Mouse (Mus musculus) right cerebral cortex, adult 18-20 months (tissue): ENCODE data around the gene Srp9.
"Not testable (repeated sequence)": the region's sequence is repeated elsewhere in the genome, so short reads cannot be mapped to it uniquely, and the experiment has no call there.

Source experiments
- DNase-seq: peaks from one replicate; pipeline ENCODE4 v3.0.0; 2022; ENCODE audit warnings: mixed read lengths

Srp9 gene

DNA sequence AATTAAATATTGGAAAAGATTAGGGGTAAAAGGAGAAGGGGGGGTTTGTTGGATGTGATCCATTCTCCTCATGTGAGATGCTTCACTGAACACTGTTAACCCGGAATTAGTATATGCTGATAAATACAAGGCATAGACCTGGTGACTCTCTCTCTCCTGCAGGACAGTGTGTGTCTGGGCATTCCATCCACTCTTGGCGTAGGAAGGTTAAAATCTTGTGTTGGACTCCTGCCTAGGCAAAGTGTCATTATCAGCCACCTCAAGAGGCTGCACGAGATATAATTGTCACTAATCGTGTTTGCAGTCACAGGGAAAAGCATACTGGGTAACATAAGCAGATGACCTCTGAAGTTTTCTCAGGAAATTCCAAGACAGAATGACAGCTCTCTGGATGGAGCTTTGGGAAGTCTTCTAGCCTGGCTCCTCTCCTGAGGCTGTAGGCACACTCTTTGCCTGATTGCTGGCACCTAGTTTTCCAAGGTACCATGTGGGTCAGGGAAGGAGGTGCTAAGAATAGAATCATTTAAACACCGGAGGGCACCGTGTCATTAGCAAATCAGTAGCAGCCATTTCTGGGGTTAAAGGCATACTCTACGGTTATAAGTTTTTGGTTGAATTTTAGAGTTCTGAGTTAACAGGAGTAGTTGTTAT, 24.5 kb downstream of the Srp9 start:
- no peak for DNase-seq

DNA sequence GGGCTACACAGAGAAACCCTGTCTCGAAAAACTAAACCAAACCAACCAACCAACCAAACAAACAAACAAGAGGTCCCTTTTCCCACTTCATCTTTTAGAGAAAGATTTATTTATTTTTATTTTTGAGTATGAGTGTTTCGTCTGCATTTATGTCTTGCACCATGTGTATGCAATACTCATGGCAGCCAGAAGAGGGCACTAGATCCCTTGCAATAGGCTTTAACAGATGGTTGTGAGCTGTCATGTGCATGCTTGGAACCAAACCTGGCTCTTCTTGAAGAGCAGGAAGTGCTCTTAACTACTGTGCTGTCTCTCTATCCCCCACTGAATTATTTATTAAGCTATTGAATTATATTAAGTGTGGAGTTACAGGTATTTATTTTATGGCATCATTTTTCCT, 25.4 kb downstream of the Srp9 start:
- DNase-seq: no peak

DNA sequence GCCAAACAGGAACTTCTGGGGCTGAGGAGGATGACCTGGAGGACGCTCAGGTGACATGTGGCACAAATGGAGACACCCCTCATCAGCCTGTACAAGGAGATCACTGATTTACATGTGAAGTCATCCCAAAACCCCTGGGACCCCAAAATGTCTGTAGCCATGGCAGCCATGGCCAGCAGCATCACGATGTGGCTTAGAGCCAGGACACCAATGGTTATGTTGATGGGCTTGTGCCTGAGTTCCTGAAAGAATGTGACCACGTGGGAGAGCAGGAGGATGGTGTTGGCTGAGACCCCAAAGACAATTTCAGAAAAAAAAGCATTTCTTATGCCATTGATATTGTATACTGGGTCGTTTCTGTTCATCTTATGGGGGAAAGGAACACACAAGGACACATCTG, 33.2 kb downstream of the Srp9 start:
- DNase-seq: no peak

DNA sequence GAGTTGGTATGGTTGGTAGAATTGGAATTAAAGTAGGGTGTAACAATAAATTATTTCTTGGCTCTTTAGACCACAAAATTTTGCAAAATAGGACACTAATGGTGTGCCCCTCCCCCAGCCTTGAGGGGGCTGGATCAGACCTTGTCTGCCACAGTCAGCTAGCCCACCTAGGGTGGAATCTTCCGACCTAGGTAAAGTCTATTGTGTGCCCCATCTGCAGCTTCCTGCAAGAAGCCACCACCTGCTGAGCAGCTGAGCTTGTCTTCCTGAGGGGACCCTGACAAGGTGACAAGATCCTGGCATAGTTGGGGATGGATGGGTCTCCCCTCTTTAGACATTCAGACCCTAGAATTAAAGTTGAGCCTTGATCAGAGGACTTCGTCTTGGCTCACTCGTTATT, 35.0 kb downstream of the Srp9 start:
- no peak for DNase-seq

DNA sequence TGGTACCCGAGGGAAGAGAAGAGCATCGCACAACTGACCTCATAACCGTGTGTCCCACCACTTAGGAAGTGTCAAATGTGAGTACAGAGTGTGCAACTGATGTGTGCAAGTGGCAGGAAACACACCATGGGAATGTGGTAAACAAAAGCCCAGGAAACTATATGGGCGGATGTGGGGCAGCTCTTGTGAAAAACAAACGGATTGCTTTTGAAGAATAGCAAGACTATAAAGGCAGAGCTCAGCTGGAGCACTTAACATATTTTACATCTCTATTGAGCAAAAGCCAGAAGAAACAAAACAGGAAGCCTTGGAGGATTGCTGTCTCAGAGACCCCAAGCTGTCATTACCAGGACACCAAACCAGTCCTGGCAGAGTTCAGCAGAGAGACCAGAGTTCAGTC, 38.4 kb downstream of the Srp9 start:
- DNase-seq: no peak

DNA sequence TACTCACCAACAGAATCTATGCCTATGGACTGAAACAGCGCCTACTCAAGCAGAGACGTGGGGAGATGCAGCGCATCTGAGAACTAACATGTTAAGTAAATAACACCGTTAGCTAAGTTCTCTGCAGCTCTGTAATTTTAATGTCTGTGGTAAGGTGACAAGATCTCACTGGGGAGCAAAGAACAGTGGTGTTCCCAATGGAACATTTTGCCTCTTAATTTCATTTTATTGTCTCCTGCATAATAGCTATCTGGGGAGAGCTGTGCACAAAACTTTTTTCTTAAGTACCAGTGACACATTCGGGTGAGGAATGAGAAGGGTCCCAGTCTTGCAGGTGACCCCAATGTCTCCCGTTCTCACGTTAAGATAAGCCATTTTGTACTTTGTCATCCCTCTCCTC, 39.8 kb downstream of the Srp9 start, which contains the start of gene Vmn1r1:
Gene Vmn1r1 (minus strand): TSS at position 101 of the 400 bp plus-strand sequence.
- DNase-seq: no peak

DNA sequence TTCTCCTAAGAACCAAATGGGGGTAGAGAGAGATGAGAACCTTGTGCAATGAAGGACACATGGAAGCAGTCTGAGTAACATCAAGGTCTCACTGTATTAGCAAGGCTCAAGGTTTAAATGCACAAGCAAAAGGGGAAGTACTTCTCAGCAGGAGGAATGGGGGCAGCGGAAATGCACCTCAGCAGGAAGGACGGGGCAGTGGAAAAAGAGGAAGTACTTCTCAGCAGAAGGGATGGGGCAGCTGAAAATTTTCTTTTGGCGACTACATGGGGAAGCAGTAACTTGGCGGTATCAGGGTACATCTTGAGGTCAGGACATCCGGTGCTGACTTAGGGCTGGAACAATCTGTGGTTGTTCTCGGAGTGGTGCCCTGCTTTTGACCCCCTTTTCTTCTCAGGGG, 45.7 kb downstream of the Srp9 start:
- DNase-seq: not testable (repeated sequence)

DNA sequence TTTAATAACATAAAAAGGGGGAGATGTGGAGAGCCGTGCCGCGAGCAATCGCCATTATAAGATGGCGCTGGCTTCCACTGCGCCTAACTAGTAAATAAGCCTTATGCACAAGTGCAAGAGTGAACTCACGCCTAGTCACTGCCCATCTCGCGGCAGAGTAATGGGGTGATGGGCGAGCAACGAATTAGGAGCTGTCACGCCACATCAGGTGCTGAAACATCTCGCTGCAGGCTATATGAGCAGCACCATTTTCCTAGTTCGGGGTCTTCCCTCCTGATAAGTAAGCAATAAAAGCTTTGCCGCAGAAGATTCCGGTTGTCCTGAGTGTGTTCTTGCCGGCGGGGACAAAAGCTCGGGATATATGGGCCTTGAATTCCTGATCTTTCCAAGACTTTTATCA, 52.4 kb downstream of the Srp9 start:
- not testable (repeated sequence) for DNase-seq

DNA sequence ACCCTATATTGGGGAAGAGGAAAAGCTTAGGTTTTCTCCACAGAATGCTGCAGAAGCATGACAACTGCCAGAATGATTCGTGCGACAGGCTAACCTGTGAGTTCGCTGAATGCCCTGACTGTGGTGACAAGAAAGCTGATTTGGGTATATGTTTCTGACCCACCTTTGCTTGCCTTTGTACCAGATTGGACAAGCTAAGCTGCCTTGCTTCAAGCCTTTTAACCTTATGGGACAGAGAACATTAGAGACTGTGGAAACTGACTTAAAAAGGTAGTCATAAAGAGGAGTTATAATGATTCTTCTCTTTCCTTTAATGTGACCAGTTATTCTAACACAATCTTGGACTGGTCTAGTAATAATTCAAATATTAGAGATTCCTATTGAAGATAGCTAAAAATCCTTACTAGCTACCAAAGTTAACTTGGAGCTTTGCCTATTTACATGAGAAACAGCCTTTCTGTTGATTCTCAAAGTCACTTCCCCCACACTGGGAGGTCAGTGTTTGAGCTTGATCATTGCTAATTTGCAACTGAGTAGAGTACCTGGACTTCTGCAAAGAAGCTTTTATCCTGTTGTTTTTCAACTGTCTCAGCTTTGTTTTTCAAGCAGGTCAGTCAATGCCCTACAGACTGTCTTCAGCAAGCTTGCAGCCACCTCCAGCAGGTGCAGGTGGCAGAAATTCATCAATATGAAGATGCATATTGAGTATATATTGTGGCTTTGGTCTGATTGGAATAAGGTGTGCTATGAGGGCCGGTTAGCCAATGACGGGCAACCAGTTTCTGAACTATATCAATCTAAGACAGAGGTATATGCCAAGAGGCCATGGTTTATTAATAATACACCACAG, 57.1 kb downstream of the Srp9 start:
- no peak for DNase-seq
